Mouse (Mus musculus) small intestine, adult 2 months (tissue): ENCODE data around the gene Mapk8ip1.

Experiments used
- CTCF ChIP-seq: fragments of 200-500 bp; IDR thresholded peaks from 2 replicates; pipeline ENCODE4 v1.5.1; 2012; ENCODE audit warnings: low read depth, mild to moderate bottlenecking, control low read depth, inconsistent platforms, low read length, moderate library complexity, mixed read lengths; ENCODE audit not compliant: insufficient replicate concordance, insufficient read length; ENCODE audit errors: extremely low read depth
- POLR2A ChIP-seq: fragments of 200-500 bp; IDR thresholded peaks from 2 replicates; pipeline ENCODE4 v1.6.1; 2012; ENCODE audit warnings: low read depth, mild to moderate bottlenecking, control low read depth, inconsistent platforms, low read length, moderate library complexity

GRCm38 (mm10) chr2:92361795-92362194, 39.3 kb downstream of the Mapk8ip1 start:
- TF ChIP-seq CTCF (no peak), POLR2A (no peak)
